Mouse (Mus musculus): ENCODE measurements around the gene Cacna1g. TPM values are rescaled to one million over a fixed set of nuclear protein-coding genes. Genes with fewer than 3 reads are reported as not detected.

Cacna1g gene
- polyA plus RNA-seq, 1 experiment from 2014 or later = 8.5 TPM

GRCm38 (mm10) chr11:94475722-94476121 lies 1.7 kb upstream of the Cacna1g start:
- H3K9ac ChIP-seq = no peak overlapping the region
- no peaks in the 10 kb centered on the region for H3K36me3 ChIP-seq
- H3K9me3 ChIP-seq (replicated peaks) = no peaks in the 10 kb centered on the region
- no peak for ATAC-seq (replicated peaks; ENCODE audit: low FRiP score)
- peaks cover 52% of the 10 kb centered on the region for H3K4me1 ChIP-seq
- H3K4me2 ChIP-seq = no peak overlapping the region
- H3K4me3 ChIP-seq (replicated peaks) = no peak overlapping the region
- no peak overlapping the region for H3K27ac ChIP-seq
- 14% methylated on average over 11 of the region's 11 CpGs for WGBS
- peaks cover 61% of the 10 kb centered on the region for H3K27me3 ChIP-seq

- Histone ChIP-seq H3K27me3 (peaks cover 61% of the 10 kb centered on the region), H3K4me2 (peak overlapping the region; percentile 98), H3K4me3 (replicated peaks) (peak overlapping the region; percentile 57), H3K36me3 (no peaks in the 10 kb centered on the region), H3K9ac (no peak overlapping the region; the same call in 1 of the 2 replicates), H3K9me3 (replicated peaks) (no peaks in the 10 kb centered on the region), H3K4me1 (peaks cover 62% of the 10 kb centered on the region), H3K27ac (peak overlapping the region; percentile 92)
- 2% methylated on average over 11 of the region's 11 CpGs for WGBS
- ATAC-seq (replicated peaks; ENCODE audit: low FRiP score) = no peak; the same call in 1 of the 2 replicates
These were observed 529 bp upstream of the Cacna1g start for GRCm38 (mm10) chr11:94474544-94474910.

- Histone ChIP-seq H3K27me3 (peaks cover 50% of the 10 kb centered on the region), H3K9ac (peak overlapping the region; percentile 64), H3K4me1 (peaks cover 76% of the 10 kb centered on the region), H3K4me2 (peak overlapping the region; percentile 98), H3K27ac (peak overlapping the region; percentile 92), H3K9me3 (replicated peaks) (no peaks in the 10 kb centered on the region), H3K36me3 (no peaks in the 10 kb centered on the region), H3K4me3 (replicated peaks) (peak overlapping the region; percentile 57)
- 1% methylated on average over 52 of the region's 52 CpGs for WGBS
- ATAC-seq (replicated peaks; ENCODE audit: low FRiP score) = peak; percentile 22
These were observed 887 bp downstream of the Cacna1g start for GRCm38 (mm10) chr11:94472916-94473706.

- Histone ChIP-seq H3K36me3 (no peaks in the 10 kb centered on the region), H3K4me2 (peak overlapping the region; percentile 98), H3K27me3 (peaks cover 44% of the 10 kb centered on the region), H3K4me1 (peaks cover 81% of the 10 kb centered on the region), H3K9ac (peak overlapping the region; percentile 64), H3K4me3 (replicated peaks) (peak overlapping the region; percentile 57), H3K27ac (peak overlapping the region; percentile 45; the same call in 1 of the 2 replicates), H3K9me3 (replicated peaks) (no peaks in the 10 kb centered on the region)
- under 1% methylated on average over 15 of the region's 15 CpGs for WGBS
- ATAC-seq (replicated peaks; ENCODE audit: low FRiP score) = no peak
These were observed 1.4 kb downstream of the Cacna1g start for GRCm38 (mm10) chr11:94472585-94472915.

- no peak for ATAC-seq (replicated peaks; ENCODE audit: low FRiP score)
- peak overlapping the region; percentile 64 for H3K9ac ChIP-seq
- H3K4me3 ChIP-seq (replicated peaks) = peak overlapping the region; percentile 57
- no peaks in the 10 kb centered on the region for H3K36me3 ChIP-seq
- peak overlapping the region; percentile 45; the same call in 1 of the 2 replicates for H3K27ac ChIP-seq
- H3K4me1 ChIP-seq = peaks cover 87% of the 10 kb centered on the region
- H3K27me3 ChIP-seq = peaks cover 40% of the 10 kb centered on the region
- peak overlapping the region; percentile 98 for H3K4me2 ChIP-seq
- WGBS = 4% methylated on average over 17 of the region's 17 CpGs
- H3K9me3 ChIP-seq (replicated peaks) = no peaks in the 10 kb centered on the region
These were observed 2.0 kb downstream of the Cacna1g start for GRCm38 (mm10) chr11:94471740-94472584.

GRCm38 (mm10) chr11:94470391-94470790 lies 3.6 kb downstream of the Cacna1g start:
- WGBS = 19% methylated on average over 5 of the region's 7 CpGs
- no peak overlapping the region for H3K9ac ChIP-seq
- no peaks in the 10 kb centered on the region for H3K9me3 ChIP-seq (replicated peaks)
- peaks cover 29% of the 10 kb centered on the region for H3K27me3 ChIP-seq
- ATAC-seq (replicated peaks; ENCODE audit: low FRiP score) = no peak
- H3K4me1 ChIP-seq = peaks cover 88% of the 10 kb centered on the region
- H3K36me3 ChIP-seq = no peaks in the 10 kb centered on the region
- H3K4me2 ChIP-seq = peak overlapping the region; percentile 98; the same call in 1 of the 2 replicates
- peak overlapping the region; percentile 38 for H3K27ac ChIP-seq
- no peak overlapping the region for H3K4me3 ChIP-seq (replicated peaks)

GRCm38 (mm10) chr11:94469136-94470064 lies 4.6 kb downstream of the Cacna1g start:
- WGBS = 35% methylated on average over 9 of the region's 9 CpGs
- peak overlapping the region; percentile 38 for H3K27ac ChIP-seq
- H3K9ac ChIP-seq = no peak overlapping the region
- ATAC-seq (replicated peaks; ENCODE audit: low FRiP score) = no peak
- no peaks in the 10 kb centered on the region for H3K9me3 ChIP-seq (replicated peaks)
- peaks cover 88% of the 10 kb centered on the region for H3K4me1 ChIP-seq
- 0 out of 2 replicates have a peak overlapping the region, but pooled peaks have one; percentile 0 for H3K4me2 ChIP-seq
- peaks cover 19% of the 10 kb centered on the region for H3K27me3 ChIP-seq
- no peak overlapping the region for H3K4me3 ChIP-seq (replicated peaks)
- no peaks in the 10 kb centered on the region for H3K36me3 ChIP-seq

- ATAC-seq (replicated peaks; ENCODE audit: low FRiP score) = no peak
- no peaks in the 10 kb centered on the region for H3K36me3 ChIP-seq
- peaks cover 89% of the 10 kb centered on the region for H3K4me1 ChIP-seq
- H3K27me3 ChIP-seq = peaks cover 17% of the 10 kb centered on the region
- H3K27ac ChIP-seq = peak overlapping the region; percentile 38; the same call in 1 of the 2 replicates
- 0 out of 2 replicates have a peak overlapping the region, but pooled peaks have one; percentile 0 for H3K4me2 ChIP-seq
- H3K9me3 ChIP-seq (replicated peaks) = no peaks in the 10 kb centered on the region
- 45% methylated on average over 4 of the region's 4 CpGs for WGBS
- no peak overlapping the region for H3K9ac ChIP-seq
- no peak overlapping the region for H3K4me3 ChIP-seq (replicated peaks)
These were observed 5.4 kb downstream of the Cacna1g start for GRCm38 (mm10) chr11:94468582-94469064.

GRCm38 (mm10) chr11:94466333-94466855 lies 7.6 kb downstream of the Cacna1g start:
- no peaks in the 10 kb centered on the region for H3K9me3 ChIP-seq (replicated peaks)
- no peak overlapping the region for H3K9ac ChIP-seq
- no peak for ATAC-seq (replicated peaks; ENCODE audit: low FRiP score)
- WGBS = 88% methylated on average over 17 of the region's 17 CpGs
- 0 out of 2 replicates have a peak, but pooled peaks cover 4% of the 10 kb centered on the region for H3K27me3 ChIP-seq
- 0 out of 2 replicates have a peak, but pooled peaks cover 4% of the 10 kb centered on the region for H3K36me3 ChIP-seq
- H3K4me1 ChIP-seq = peaks cover 81% of the 10 kb centered on the region
- no peak overlapping the region for H3K4me2 ChIP-seq
- no peak overlapping the region for H3K4me3 ChIP-seq (replicated peaks)
- no peak overlapping the region for H3K27ac ChIP-seq

GRCm38 (mm10) chr11:94464170-94464569 lies 9.8 kb downstream of the Cacna1g start:
- Histone ChIP-seq H3K4me1 (peaks cover 74% of the 10 kb centered on the region), H3K4me3 (replicated peaks) (no peak overlapping the region), H3K9me3 (replicated peaks) (no peaks in the 10 kb centered on the region), H3K9ac (no peak overlapping the region), H3K27me3 (no peaks in the 10 kb centered on the region), H3K36me3 (peaks cover 10% of the 10 kb centered on the region; the same call in 1 of the 2 replicates), H3K4me2 (no peak overlapping the region), H3K27ac (no peak overlapping the region)
- WGBS = 32% methylated on average over 2 of the region's 2 CpGs
- no peak for ATAC-seq (replicated peaks; ENCODE audit: low FRiP score)

GRCm38 (mm10) chr11:94461856-94462255 lies 12.1 kb downstream of the Cacna1g start:
- H3K4me3 ChIP-seq (replicated peaks) = no peak overlapping the region
- H3K27me3 ChIP-seq = no peaks in the 10 kb centered on the region
- 63% methylated on average over 11 of the region's 11 CpGs for WGBS
- H3K9me3 ChIP-seq (replicated peaks) = no peaks in the 10 kb centered on the region
- H3K9ac ChIP-seq = no peak overlapping the region
- H3K36me3 ChIP-seq = peaks cover 23% of the 10 kb centered on the region; the same call in 1 of the 2 replicates
- no peak overlapping the region for H3K4me2 ChIP-seq
- peaks cover 64% of the 10 kb centered on the region for H3K4me1 ChIP-seq
- peak; percentile 54; the same call in 1 of the 2 replicates for ATAC-seq (replicated peaks; ENCODE audit: low FRiP score)
- H3K27ac ChIP-seq = no peak overlapping the region
